Mouse (Mus musculus): ENCODE data around the gene Prg3.

The Prg3 gene

DNA sequence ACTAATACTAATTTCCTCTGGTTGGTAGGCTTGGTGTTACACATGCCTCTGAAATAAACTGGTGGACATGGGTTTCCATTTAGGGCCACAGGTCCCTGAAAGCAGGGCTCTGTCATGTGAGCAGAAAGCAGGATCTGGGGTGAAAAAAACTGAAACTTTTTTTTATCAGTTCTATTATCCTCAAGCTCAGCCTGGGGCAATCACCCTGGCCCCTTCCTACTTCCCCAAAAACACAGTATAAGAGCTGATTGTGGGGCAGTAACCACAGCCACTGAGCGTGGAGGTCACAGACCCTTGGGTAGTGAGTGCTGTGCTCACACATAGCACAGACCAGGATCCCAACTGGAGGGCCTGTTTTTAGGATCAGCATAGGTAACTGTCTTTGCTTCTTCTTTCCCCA lies at the start of gene Prg3:
Gene Prg3, plus strand, starts transcription at position 286 of the 400 bp plus-strand sequence.
- no peak for DNase-seq

DNA sequence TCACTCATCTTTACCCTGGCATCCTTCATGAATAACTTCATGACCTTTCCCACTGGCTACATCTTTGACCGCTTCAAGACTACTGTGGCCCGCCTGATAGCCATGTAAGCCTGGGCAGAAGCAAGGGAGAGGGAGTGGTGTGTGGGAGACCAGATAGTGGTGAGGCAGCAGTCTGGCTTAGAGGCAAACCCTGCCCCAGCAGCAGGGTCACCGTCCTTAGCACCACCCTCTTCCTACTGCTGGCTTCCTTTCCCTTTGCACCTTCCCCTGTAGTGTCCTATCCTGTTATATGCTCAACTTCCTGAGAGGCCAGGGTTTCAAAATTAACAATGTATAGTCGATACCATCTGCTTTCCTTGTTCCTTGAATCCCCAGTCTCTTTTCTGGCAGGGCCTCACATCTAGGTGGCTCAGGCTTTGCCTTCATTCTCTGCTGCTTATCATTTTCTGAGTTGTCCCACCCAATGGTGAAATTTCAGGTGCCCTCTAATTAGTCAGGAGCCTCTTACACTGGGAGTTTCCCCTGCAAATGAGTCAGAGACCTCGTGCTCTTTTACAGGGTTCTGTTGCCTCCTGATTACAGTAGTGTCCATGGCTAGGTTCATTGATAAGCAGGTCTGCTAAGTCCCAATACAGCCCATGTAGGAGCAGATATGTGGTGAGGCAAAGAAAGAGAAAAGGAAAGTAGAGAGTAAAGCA lies 49.6 kb upstream of the Prg3 start:
- no peak for DNase-seq

- no peak for DNase-seq
These were observed 48.7 kb upstream of the Prg3 start for GRCm38 (mm10) chr2:84939306-84939705.

DNA sequence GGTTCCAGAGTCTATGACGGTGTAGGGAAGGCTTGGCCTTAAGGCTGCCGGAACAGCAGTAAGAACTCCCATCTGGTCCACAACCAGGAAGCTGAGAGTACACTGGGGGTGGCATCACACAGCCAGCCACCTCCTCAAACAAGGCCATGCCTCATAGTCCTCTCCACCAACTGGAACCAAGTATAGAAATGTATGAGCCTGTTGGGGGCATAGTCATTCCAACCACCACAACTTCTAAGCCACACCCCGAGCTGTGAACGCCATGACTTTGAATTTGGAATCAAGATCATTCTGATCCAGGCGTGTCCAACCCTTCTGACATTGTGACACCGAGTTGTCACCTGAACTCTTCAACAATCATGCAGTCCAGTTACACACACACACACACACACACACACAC lies 48.3 kb upstream of the Prg3 start:
- no peak for DNase-seq

DNA sequence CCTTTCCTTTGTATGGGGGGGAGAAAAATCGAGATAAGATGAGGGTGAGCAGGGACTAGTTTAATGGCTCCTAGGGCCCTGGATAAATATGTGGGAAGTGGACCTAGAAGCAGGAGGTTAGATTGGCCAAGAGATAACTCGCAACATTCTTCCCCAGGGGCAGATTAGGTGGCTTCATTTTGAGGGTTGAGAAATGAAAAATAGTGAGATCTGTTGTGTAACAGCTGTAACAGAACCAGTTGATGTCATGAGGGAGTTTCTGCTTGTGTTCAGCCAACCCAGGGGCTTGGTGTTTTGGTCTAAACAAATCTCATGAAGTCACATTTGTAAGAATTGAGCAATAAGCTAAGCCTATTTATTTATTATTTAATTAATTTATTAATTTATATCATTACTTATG lies 46.7 kb upstream of the Prg3 start:
- DNase-seq: no peak

- no peak for DNase-seq
These were observed 46.2 kb upstream of the Prg3 start for GRCm38 (mm10) chr2:84941795-84942194.

- no peak for DNase-seq
These were observed 40.8 kb upstream of the Prg3 start for GRCm38 (mm10) chr2:84947154-84947771.

GRCm38 (mm10) chr2:84948252-84948651 lies 39.8 kb upstream of the Prg3 start:
- no peak for DNase-seq

DNA sequence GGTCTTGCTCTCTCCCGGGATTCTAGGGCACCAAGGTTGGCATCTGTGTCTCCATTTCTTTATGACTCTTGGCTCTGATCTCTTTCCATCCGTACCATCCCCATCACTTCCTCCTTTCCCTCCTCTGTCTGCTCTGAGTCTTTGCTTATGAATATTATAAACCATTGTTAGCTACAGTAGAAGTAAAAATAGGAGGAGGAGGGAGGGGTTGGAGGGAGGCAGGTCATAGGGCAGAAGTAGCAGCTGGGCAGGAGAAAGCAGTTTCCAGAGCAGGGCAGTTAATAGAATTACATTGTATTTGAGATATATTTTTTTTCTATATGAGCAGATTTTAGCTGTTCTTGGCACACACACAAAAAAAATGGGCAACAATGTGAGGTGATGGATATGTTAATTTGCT lies 39.3 kb upstream of the Prg3 start:
- no peak for DNase-seq

DNA sequence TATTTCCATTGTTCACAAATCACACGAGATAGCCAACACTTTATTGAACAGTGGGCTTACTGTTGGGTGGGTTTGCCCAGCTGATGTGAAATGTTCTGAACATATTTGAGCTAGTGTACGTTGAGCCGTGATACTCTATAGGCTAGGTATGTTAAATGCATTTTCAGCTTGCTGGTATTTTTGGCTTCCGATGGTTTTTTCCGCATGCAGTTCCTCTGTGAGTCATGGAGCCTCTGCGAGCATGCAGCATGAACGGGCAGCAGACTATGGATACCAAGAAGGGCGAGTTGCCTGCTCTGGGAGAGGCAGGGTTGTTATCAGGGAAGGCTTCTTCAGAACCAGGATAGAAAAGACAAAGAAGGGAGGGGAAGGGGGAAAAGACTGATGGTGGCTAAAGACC lies 37.0 kb upstream of the Prg3 start:
- DNase-seq: no peak

DNA sequence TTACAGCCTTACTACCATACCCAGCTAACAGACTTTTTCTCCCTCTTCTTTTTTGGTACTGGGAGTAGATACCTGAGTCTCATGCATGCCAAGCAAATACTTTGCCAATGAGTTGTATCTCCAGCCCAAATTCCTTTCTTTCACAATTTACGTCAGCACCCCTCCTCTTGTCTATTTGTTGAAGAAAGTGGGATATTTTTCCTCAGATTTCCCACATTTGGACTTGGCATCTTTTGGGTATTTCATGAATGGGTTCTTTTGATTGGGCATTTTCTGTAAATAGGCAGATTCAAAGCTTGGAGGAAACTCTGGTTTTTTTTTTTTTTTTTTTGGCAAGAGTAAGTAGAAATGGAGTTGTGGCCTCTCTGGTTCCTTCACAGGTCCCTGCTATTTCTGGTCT lies 35.8 kb upstream of the Prg3 start:
- DNase-seq: no peak

DNA sequence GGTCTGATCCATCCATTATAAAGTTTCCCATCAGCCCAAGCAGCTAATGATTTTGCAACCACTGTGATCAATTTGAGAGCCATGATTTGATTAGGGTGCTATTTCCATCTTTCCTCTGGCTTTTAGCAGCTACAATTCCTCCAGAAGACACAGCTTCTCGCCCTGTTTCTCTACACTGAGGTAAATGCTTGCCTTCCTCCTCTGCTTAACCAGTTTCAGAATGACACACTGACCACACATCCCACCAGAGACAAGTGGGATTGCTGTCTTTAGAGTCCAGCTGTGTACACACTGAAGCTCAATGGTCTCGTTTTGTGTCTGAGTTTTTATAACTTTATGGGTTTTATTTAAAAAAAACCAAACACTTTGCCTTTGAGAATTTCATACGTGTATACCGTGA lies 35.3 kb upstream of the Prg3 start:
- DNase-seq: no peak

GRCm38 (mm10) chr2:84955435-84955834 lies 32.6 kb upstream of the Prg3 start:
- DNase-seq: no peak

GRCm38 (mm10) chr2:84956274-84956673 lies 31.7 kb upstream of the Prg3 start:
- peak; percentile 58 to 61 for DNase-seq

DNA sequence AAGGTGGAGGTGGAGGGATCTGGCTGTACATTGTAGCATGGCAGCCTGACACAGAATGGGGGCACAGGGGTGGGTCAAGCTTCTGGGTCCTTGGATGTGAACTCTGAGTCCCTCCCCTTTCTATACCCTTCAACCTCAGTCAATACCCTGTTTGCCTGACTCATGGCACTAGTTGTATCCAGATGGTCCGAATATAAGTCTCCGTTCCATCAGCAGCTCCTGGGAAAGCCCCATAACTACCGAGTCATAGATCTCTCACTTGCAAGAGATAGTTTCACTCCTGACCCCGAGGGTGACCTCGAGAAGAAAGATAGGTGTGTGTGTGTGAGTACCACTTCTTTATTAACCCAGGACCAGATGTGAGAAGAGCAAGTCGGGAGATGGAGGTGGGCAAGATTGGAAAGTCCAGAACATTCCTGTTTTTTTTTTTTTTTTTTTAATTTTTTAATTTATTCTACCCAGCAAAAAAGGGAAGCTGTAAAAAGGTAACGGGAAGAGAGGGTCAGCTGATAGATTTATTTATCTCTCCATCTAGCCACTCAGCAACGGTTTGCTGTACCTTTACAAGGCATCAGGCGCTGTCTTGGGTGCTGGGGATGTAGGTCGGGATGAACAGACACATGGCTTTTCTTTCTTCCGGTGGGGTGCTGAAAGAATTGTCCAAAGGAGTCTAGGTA lies 29.3 kb upstream of the Prg3 start:
- DNase-seq: no peak

DNA sequence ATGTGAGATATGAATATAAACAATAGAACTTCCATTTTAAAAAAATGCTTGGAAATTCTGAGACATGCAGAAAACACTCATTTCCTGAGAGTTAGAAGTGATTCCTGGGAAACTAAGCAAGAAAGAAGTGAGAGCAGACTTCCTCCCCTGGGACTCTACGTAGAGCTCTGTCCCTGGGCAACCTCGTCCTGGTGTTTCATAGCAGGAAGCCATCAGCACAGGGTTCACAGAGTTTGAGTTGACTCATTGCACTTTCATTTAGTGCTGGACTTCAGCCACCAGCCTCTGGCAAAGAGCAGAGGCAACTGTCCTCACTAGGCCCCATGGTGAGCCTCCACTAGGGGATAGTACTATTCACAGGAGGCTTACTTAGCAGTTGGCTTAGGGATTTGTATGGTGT lies 26.7 kb upstream of the Prg3 start:
- no peak for DNase-seq

- no peak for DNase-seq
These were observed 26.1 kb upstream of the Prg3 start for GRCm38 (mm10) chr2:84961901-84962300.

- DNase-seq: peak in 1 of 2 experiments; percentile 10
These were observed 25.0 kb upstream of the Prg3 start for GRCm38 (mm10) chr2:84962906-84963507.

DNA sequence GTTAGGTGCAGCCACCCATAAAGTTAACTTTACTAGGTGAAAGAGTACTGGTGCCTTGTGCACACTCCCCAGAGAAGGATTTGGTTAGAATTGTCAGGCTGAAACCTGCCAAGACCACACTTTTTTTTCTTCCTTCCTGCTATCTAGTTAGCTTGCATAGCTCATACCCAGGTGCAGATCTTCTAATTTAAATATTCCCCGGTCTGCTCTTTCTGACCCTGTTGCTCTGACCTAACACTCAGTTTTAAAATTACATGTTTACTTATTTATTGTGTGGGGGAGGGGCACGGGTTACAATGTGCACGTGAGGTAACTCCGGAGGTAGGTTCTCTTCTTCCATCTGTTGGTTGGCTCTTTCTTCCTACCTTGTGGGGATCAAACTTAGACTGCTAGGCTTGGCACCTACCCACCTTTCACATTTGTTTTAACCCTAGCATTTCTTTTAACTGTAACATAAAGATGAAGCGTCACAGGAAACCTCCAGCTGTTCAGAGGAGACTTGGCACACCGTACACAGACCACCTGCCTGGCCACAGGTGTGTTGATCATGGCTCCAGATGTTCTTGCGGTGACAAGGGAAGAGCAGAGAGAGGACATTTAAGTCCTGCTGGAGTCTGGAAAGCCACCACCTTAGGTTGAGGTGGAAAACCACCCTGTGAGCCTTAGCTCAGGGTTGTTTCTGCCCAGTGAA lies 23.8 kb upstream of the Prg3 start:
- DNase-seq: no peak

- DNase-seq: no peak
These were observed 20.6 kb upstream of the Prg3 start for GRCm38 (mm10) chr2:84967318-84967991.

- no peak for DNase-seq
These were observed 12.4 kb upstream of the Prg3 start for GRCm38 (mm10) chr2:84975580-84975979.

- DNase-seq: no peak
These were observed 7.8 kb upstream of the Prg3 start, which contains the start of gene Prg2 for GRCm38 (mm10) chr2:84980188-84980587. TSS of gene Prg2 (plus strand) at chr2:84980461.

DNA sequence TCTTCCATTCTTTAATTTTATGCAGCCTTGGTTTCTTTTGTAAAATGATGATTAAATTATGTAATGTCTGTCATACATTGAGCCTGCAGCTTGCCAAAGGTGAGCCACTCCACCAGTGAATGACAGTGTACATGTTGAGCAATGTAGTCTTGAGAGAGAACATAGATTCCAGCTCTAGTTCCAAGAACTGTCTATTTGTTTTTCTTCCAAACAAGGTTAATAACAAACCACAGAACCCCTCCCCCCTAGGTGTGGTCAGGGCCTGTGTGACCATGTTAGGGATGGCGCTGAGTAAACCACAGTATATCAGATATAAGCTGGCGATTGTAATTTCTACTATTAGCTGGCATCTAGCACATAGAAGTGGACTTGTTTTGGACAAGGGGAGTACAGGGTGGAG lies 8.4 kb downstream of the Prg3 start:
- no peak for DNase-seq

Measured in cerebellum, postnatal 10 days (tissue).